Mouse (Mus musculus) Patski (cell line): ENCODE results near the gene Ndp. TPM values are rescaled to one million over a fixed set of nuclear protein-coding genes. Genes with fewer than 3 reads are reported as not detected.
A peak's percentile ranks its signal among the peaks of the same experiment; 100 is the strongest.

Source experiments
- ATAC-seq: fragments of 100-300 bp; one replicate; pipeline ENCODE4 v1.8.0; 2021
- CTCF ChIA-PET: fragments of 350-600 bp; sonication (Branson Sonifier 250); formaldehyde crosslinking; loops from one replicate; lab custom pipeline; 2022; ENCODE audit warnings: inconsistent platforms; lab: Charles Lee
- POLR2A ChIA-PET: fragments of 350-600 bp; sonication (Branson Sonifier 250); formaldehyde crosslinking; loops from one replicate; lab custom pipeline; 2022; ENCODE audit warnings: antibody characterized with exemption, inconsistent platforms; lab: Charles Lee
- DNase-seq: peaks from one replicate; pipeline ENCODE4 v3.0.0-alpha.2; 2011; ENCODE audit warnings: low read depth, low spot score
- H3K27me3 ChIP-seq: fragments of 371-371 bp; one replicate; pipeline ENCODE4 v1.5.1; 2021
- CTCF ChIP-seq: fragments of 100-300 bp; IDR thresholded peaks from one replicate; pipeline ENCODE4 v1.5.1; 2021
- in situ Hi-C: fragments of 300-500 bp; cut with MboI; formaldehyde crosslinking; loops from 3 replicates; pipeline ENCODE4 v1.11.1; 2018; ENCODE audit warnings: low pct_unique_long_range_greater_than_20kb, mixed read lengths
- polyA plus RNA-seq: library from polyadenylated mRNA; unstranded; gene quantifications from one replicate; pipeline ENCODE4 v1.2.3, GENCODE M21; 2021

The Ndp gene
- not detected for polyA plus RNA-seq

- POLR2A ChIA-PET: no interaction called here
- TF ChIP-seq CTCF: no peak
- CTCF ChIA-PET: no interaction called here
- peaks cover 16% of the 10 kb centered on the region for H3K27me3 ChIP-seq
- in situ Hi-C loops: no loop called here
- ATAC-seq (no peak), DNase-seq (no peak)
Measured at GRCm38 (mm10) chrX:16911241-16911873, at the start of gene Ndp. Gene Ndp, minus strand, starts transcription at chrX:16911774.

- CTCF ChIA-PET: no interaction called here
- in situ Hi-C loops: no loop called here
- no peak for ATAC-seq
Measured at GRCm38 (mm10) chrX:16954767-16955166, 43.2 kb upstream of the Ndp start.

DNA sequence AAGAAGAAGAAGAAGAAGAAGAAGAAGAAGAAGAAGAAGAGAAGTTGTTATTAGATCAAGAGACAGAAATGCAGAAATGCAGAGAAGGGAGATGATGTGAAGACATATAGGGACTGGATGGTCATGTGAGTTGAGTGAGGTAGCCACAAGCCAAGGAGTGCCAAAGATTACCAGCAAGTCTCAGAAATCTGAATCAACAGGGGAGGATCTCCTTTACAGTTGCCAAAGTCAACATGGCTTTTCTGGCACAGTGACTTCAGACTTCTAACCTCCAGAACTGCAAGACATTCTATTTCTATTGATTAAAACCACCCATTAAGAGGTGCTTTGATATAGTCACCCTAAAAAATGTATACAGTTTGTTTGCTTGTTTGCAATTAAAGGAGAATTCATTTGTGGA, 6.4 kb upstream of the Ndp start:
- in situ Hi-C loops: no loop called here
- no peak for TF ChIP-seq CTCF
- ChIA-PET CTCF (no interaction called here), POLR2A (no interaction called here)
- DNase-seq (no peak), ATAC-seq (no peak)
- H3K27me3 ChIP-seq: peaks cover 16% of the 10 kb centered on the region

More at GRCm38 (mm10) chrX:16954767-16955166, 43.2 kb upstream of the Ndp start:
- no peak for DNase-seq
- peaks cover 16% of the 10 kb centered on the region for H3K27me3 ChIP-seq
- POLR2A ChIA-PET: interaction anchor here (0.5 kb wide), 1 partner anchor 225 kb away, joined by 3 read pairs; no protein-coding TSS in a partner anchor
- no peak for TF ChIP-seq CTCF

DNA sequence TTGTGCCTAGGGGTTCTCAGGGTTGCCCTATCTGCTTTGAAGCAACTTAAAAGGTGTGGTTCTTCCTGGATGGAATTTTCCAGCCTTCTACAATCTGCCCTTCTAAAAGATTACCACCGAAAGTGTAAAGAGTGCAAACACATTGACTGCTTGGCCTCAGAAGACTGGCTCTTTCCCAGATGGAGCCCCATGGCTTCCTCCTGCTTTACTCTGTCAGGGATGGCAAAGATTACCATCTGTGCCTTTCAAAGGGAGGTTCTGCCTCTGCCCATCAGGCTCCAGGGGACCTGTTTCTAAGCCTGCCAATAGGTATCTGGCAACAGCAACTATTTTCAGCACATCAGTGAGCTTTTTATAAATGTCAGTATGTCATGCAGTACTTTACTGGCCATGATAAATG, 1.5 kb upstream of the Ndp start:
- no peak for ATAC-seq
- DNase-seq: no peak
- ChIA-PET POLR2A (no interaction called here), CTCF (no interaction called here)
- in situ Hi-C loops: no loop called here
- H3K27me3 ChIP-seq: peaks cover 16% of the 10 kb centered on the region
- no peak for TF ChIP-seq CTCF

- POLR2A ChIA-PET: no interaction called here
- ATAC-seq (no peak), DNase-seq (no peak)
- in situ Hi-C loops: no loop called here
- peaks cover 16% of the 10 kb centered on the region for H3K27me3 ChIP-seq
- no peak for TF ChIP-seq CTCF
- CTCF ChIA-PET: no interaction called here
Measured at GRCm38 (mm10) chrX:16911911-16912310, 337 bp upstream of the Ndp start.

GRCm38 (mm10) chrX:16910211-16911095, 1.1 kb downstream of the Ndp start:
- in situ Hi-C loops: no loop called here
- H3K27me3 ChIP-seq: peaks cover 19% of the 10 kb centered on the region
- ATAC-seq (no peak), DNase-seq (no peak)
- TF ChIP-seq CTCF: no peak
- ChIA-PET CTCF (no interaction called here), POLR2A (no interaction called here)

DNA sequence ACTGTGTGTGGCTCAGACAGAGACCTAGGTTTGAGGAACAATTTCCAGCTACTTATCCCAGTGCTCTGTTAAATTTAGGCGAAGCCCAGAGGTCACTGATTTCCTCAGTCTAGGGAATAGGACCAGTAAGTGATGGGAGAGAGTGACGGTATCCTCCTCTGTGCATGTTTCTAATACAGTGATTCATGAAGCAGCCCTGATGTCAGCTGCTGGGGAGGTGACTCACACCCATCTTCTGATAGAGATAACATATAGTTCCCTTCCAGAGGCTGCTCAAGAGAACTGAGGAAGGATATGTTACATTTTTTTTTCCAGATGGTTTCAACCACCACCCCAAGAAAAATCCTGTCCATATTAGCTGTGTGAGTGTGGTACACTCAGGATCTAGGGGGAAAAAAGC, 2.9 kb downstream of the Ndp start:
- no peak for TF ChIP-seq CTCF
- DNase-seq (no peak), ATAC-seq (no peak)
- ChIA-PET CTCF (no interaction called here), POLR2A (no interaction called here)
- peaks cover 24% of the 10 kb centered on the region for H3K27me3 ChIP-seq
- in situ Hi-C loops: no loop called here

GRCm38 (mm10) chrX:16907554-16907953, 4.0 kb downstream of the Ndp start:
- ATAC-seq: no peak
- in situ Hi-C loops: no loop called here
- peaks cover 22% of the 10 kb centered on the region for H3K27me3 ChIP-seq
- ChIA-PET CTCF (no interaction called here), POLR2A (no interaction called here)
- TF ChIP-seq CTCF: no peak
- no peak for DNase-seq

DNA sequence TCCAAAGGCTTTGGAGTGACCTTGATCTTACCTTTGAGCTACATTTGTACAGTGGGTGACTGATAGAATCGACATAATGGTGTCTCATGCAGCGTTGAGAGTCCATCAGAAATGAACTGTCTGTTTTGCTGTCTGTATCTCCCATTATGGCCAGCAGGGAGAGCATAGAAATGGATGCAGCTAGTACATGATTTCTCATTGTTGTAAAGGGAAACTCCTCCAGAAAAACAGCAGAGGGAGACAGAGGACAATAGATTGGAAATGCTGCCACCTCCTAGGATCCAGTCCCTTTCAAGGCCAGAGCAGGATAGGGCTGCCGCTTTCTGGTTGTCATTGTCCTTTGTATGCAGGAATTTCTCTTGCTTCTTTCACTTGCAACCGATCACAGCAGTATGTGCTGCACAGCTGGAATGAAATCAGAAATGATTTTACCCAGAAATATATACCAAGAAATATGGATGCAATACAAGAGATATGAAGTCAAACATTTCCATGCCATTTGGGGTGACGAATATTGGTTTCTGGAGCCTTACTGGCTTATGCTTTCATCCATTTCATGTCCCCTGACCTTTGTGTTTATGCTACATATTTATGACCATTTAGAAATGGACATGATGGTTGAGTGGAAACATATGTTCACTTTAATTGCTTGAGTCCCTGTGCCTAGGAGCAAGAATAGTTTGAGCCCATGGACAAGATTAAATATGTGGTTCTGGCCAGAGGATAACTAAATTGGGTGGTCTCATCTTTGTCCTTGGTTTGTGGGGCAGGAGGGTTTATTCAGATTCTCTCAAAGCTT, 17.0 kb downstream of the Ndp start:
- peak; percentile 86 for TF ChIP-seq CTCF
- ATAC-seq (peak; percentile 65), DNase-seq (no peak)
- ChIA-PET POLR2A (no interaction called here), CTCF (interaction anchor here (0.7 to 1.5 kb wide), 8 partner anchors 18 to 706 kb away, joined by 3 to 6 read pairs (median 3); no protein-coding TSS in a partner anchor)
- in situ Hi-C loops: loop anchor here (5.0 to 25.0 kb wide), 5 partner anchors 128 to 1548 kb away; partner anchors contain the start of gene Fundc1
- H3K27me3 ChIP-seq: peaks cover 9% of the 10 kb centered on the region

GRCm38 (mm10) chrX:16867640-16868314, 43.8 kb downstream of the Ndp start:
- CTCF ChIA-PET: interaction anchor here (1.2 kb wide), 1 partner anchor 9 kb away, joined by 5 read pairs; no protein-coding TSS in a partner anchor
- peaks cover 12% of the 10 kb centered on the region for H3K27me3 ChIP-seq
- no peak for DNase-seq
- in situ Hi-C loops: no loop called here
- no peak for ATAC-seq
- no peak for TF ChIP-seq CTCF
- POLR2A ChIA-PET: no interaction called here
